ENCODE assay signal across 9 mouse cellular contexts in the genomic region with DNA sequence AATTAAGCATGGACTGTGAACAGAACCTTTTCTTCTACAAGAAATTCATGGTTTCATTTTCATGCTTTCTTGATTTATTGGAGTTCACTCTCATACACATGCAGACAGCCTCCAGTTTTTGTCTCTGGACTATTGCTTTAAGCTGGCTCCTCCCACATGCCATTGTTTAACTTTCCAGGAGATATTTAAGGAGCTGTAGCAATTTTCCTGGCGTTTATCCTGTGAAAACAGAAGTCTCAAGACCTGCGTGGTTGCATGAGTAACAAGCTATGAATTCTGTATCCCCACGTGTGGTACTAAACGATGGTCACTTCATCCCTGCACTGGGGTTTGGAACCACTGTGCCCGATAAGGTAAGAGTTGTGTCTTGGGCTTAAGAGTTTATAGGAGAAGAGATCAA. TPM values are rescaled to one million over a fixed set of nuclear protein-coding genes. Genes with fewer than 3 reads are reported as not detected.
DNase-seq lines count a peak whose midpoint lies in the region; ATAC-seq and TF ChIP-seq lines count a peak whose summit lies in the region.
"Had no signal": no experiment of that assay in that cellular context is flagged by ENCODE, and none has a peak within 500 bp of the region (broad histone marks: within the 10 kb centered on the region; RNA-seq: fewer than 3 reads in every experiment).

No protein-coding gene starts in this region.

- H3K27ac ChIP-seq in left cerebral cortex, adult 2 months = no peak overlapping the region; the same call in 1 of the 2 replicates
- no peak overlapping the region for H3K27ac ChIP-seq in brown adipose tissue, adult 24 weeks (replicated peaks; ENCODE audit: low read depth, low read length)
- H3K27ac ChIP-seq in heart, embryonic 16.5 days (ENCODE audit: low read length) = peak overlapping the region; percentile 70

- no peak; the same call in 1 of the 2 replicates for ATAC-seq in heart, embryonic 16.5 days (replicated peaks; ENCODE audit: extremely low read depth, insufficient read depth, low FRiP score)

- TF ChIP-seq CTCF in left cerebral cortex, adult 2 months (IDR thresholded peaks at IDR 0.05) = no peak

- 45% methylated on average over 5 of the region's 5 CpGs for WGBS in heart, embryonic 16.5 days

- DNase-seq in left cerebral cortex, adult 2 months (ENCODE audit: extremely low spot score in 1 of 2, low spot score in 2 of 2) = no peak
- DNase-seq in left cerebral cortex, adult 18-20 months (ENCODE audit: low spot score in 2 of 2) = no peak
- DNase-seq in lung, postnatal 36 days = peak; percentile 69
- DNase-seq in adrenal gland, adult (ENCODE audit: inconsistent age in 2 of 2, low spot score in 1 of 2) = no peak
- DNase-seq in cerebellum, adult 8-10 months = no peak
- DNase-seq: right cerebral cortex, postnatal 4 days had no signal

- H3K4me2 ChIP-seq in heart, embryonic 16.5 days (ENCODE audit: low read depth, low read length) = peak overlapping the region; percentile 37

- intact Hi-C loops in left cerebral cortex, adult 2 months (cut with DNase I) = no loop called here

- no peaks in the 10 kb centered on the region for H3K27me3 ChIP-seq in heart, embryonic 16.5 days (ENCODE audit: control insufficient read depth, insufficient read depth, low read length)

- no peak overlapping the region for H3K9ac ChIP-seq in heart, embryonic 16.5 days (ENCODE audit: low read length)

- H3K4me1 ChIP-seq in brown adipose tissue, adult 24 weeks (ENCODE audit: control insufficient read depth, insufficient read depth, insufficient read length, low read length) = 0 out of 2 replicates have a peak, but pooled peaks cover 2% of the 10 kb centered on the region
- H3K4me1 ChIP-seq in heart, embryonic 16.5 days (ENCODE audit: control insufficient read depth, insufficient read depth, low read length) = no peaks in the 10 kb centered on the region

- 0 out of 2 replicates have a peak overlapping the region, but pooled peaks have one; percentile 7 for H3K4me3 ChIP-seq in left cerebral cortex, adult 2 months
- H3K4me3 ChIP-seq in brown adipose tissue, adult 24 weeks (ENCODE audit: insufficient read depth, low read depth, low read length) = peak overlapping the region; percentile 49
- H3K4me3 ChIP-seq in heart, embryonic 16.5 days (ENCODE audit: low read length) = peak overlapping the region; percentile 19

- no peaks in the 10 kb centered on the region for H3K9me3 ChIP-seq in heart, embryonic 16.5 days (replicated peaks; ENCODE audit: control insufficient read depth, low read length)
- H3K9me3 ChIP-seq: G1E had no signal

- H3K36me3 ChIP-seq in heart, embryonic 16.5 days (ENCODE audit: control insufficient read depth, insufficient read depth) = no peaks in the 10 kb centered on the region
- H3K36me3 ChIP-seq: G1E had no signal

RNA-seq across cellular contexts. Expression of gene Akr1c14, which starts 10.6 kb away (rescaled TPM):
- total RNA-seq in left cerebral cortex, adult 2 months (2021) = 1 to 10 TPM; 1.3 TPM
- total RNA-seq in left cerebral cortex, adult 18-20 months (2021) = 1 to 10 TPM; 1.0 to 1.5 TPM
- polyA plus RNA-seq in brown adipose tissue, adult 24 weeks (2012; ENCODE audit: insufficient read depth, insufficient read length, missing spikeins) = 0.96 and 1.3 TPM in 2 replicates
- polyA plus RNA-seq in heart, embryonic 16.5 days (2015; fragmentation: Nextera tagmentation; extraction: Ambion mirVana) = 2.3 and 3.2 TPM in 2 replicates
- total RNA-seq: G1E had no signal
- polyA plus RNA-seq: G1E had no signal
